Mouse (Mus musculus) mouse trophoblast stem cell (cell line): Measurements from ENCODE around the gene 1700030J22Rik.

Experiments used
- in situ Hi-C, 2 experiments: fragments of 300-500 bp; cut with MseI, MboI; formaldehyde crosslinking; loops; 2 replicates in 1 of 2; 3 replicates in 1 of 2; pipeline ENCODE4 v1.15.1; 2025

1700030J22Rik gene

GRCm38 (mm10) chr8:116951778-116952177 is 27.0 kb downstream of the 1700030J22Rik start:
- in situ Hi-C loops, result no loop called here

GRCm38 (mm10) chr8:116951369-116951768 is 27.4 kb downstream of the 1700030J22Rik start:
- in situ Hi-C loops, result no loop called here

- in situ Hi-C loops, result no loop called here
Measured at GRCm38 (mm10) chr8:116947589-116947988, 31.2 kb downstream of the 1700030J22Rik start.

GRCm38 (mm10) chr8:116946851-116947250 is 31.9 kb downstream of the 1700030J22Rik start:
- in situ Hi-C loops, result no loop called here

GRCm38 (mm10) chr8:116946268-116946838 is 32.4 kb downstream of the 1700030J22Rik start:
- in situ Hi-C loops, result no loop called here

- in situ Hi-C loops, result no loop called here
Measured at GRCm38 (mm10) chr8:116945169-116945910, 33.4 kb downstream of the 1700030J22Rik start.

GRCm38 (mm10) chr8:116944385-116944696 is 34.4 kb downstream of the 1700030J22Rik start:
- in situ Hi-C loops, result no loop called here

GRCm38 (mm10) chr8:116943555-116944384 is 35.0 kb downstream of the 1700030J22Rik start:
- in situ Hi-C loops, result no loop called here

- in situ Hi-C loops, result no loop called here
Measured at GRCm38 (mm10) chr8:116943161-116943554, 35.6 kb downstream of the 1700030J22Rik start, which contains the start of gene Atmin. Atmin (plus strand) TSS chr8:116943393.

- in situ Hi-C loops, result no loop called here
Measured at GRCm38 (mm10) chr8:116942284-116943058, 36.3 kb downstream of the 1700030J22Rik start.

- in situ Hi-C loops, result no loop called here
Measured at GRCm38 (mm10) chr8:116935506-116935905, 43.3 kb downstream of the 1700030J22Rik start.

GRCm38 (mm10) chr8:116934976-116935375 is 43.8 kb downstream of the 1700030J22Rik start:
- in situ Hi-C loops, result no loop called here

- in situ Hi-C loops, result no loop called here
Measured at GRCm38 (mm10) chr8:116928588-116928987, 50.2 kb downstream of the 1700030J22Rik start.

- in situ Hi-C loops, result no loop called here
Measured at GRCm38 (mm10) chr8:116927880-116928279, 50.9 kb downstream of the 1700030J22Rik start.

- in situ Hi-C loops, result loop anchor here in 1 of 2 experiments (5.0 kb wide), 1 partner anchor 41 kb away; no protein-coding TSS in a partner anchor
Measured at GRCm38 (mm10) chr8:116923526-116923925, 55.2 kb downstream of the 1700030J22Rik start.

- in situ Hi-C loops, result loop anchor here in 1 of 2 experiments (5.0 kb wide), 1 partner anchor 40 kb away; no protein-coding TSS in a partner anchor
Measured at GRCm38 (mm10) chr8:116922060-116922757, 56.5 kb downstream of the 1700030J22Rik start.

- in situ Hi-C loops, result loop anchor here in 1 of 2 experiments (5.0 kb wide), 1 partner anchor 39 kb away; no protein-coding TSS in a partner anchor
Measured at GRCm38 (mm10) chr8:116921337-116922059, 57.3 kb downstream of the 1700030J22Rik start, which contains the start of the genes Cmc2 and Cenpn. Cmc2 (minus strand) TSS chr8:116921455. Cenpn (plus strand) TSS chr8:116921730.

- in situ Hi-C loops, result loop anchor here in 1 of 2 experiments (5.0 kb wide), 1 partner anchor 39 kb away; no protein-coding TSS in a partner anchor
Measured at GRCm38 (mm10) chr8:116921005-116921336, 57.8 kb downstream of the 1700030J22Rik start.
